Mouse (Mus musculus): ENCODE data around the gene Taldo1. TPM values are rescaled to one million over a fixed set of nuclear protein-coding genes. Genes with fewer than 3 reads are reported as not detected.
A peak's percentile ranks its signal among the peaks of the same experiment; 100 is the strongest.
"Not testable (repeated sequence)": the region's sequence is repeated elsewhere in the genome, so short reads cannot be mapped to it uniquely, and the experiment has no call there.

The Taldo1 gene
- polyA plus RNA-seq, 1 experiment from 2014 or later, result 342 TPM

- Histone ChIP-seq H3K27ac (replicated peaks) (no peak overlapping the region), H3K4me1 (peaks cover 75% of the 10 kb centered on the region), H3K4me3 (no peak overlapping the region), H3K9me3 (replicated peaks) (no peaks in the 10 kb centered on the region), H3K36me3 (peaks cover 52% of the 10 kb centered on the region), H3K27me3 (ENCODE audit: low read depth, poor library complexity, severe bottlenecking) (no peaks in the 10 kb centered on the region)
- no peak for DNase-seq (ENCODE audit: low spot score)
- WGBS, result 94% methylated on average over 10 of the region's 10 CpGs
These were observed 47.2 kb downstream of the Taldo1 start for GRCm38 (mm10) chr7:141439140-141439679.

DNA sequence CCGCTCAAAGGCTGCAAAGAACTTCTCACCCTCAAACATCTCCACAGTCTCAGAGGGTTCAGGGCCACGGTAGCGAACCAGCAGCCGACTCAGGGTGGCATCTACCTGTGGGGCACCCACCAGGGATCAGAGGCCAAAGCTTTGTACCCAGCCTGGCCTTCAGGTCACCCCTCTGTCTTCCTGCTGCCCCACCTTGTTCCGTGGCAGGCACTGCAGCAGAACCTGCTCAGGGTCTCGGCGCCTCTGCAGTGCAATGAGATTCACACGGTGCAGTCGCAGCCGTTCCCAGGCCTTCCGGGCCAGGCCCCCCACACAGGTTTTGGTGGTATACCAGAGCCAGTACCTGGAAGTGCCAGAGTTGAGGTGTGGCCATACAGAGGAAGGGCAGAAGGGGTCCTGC is 47.8 kb downstream of the Taldo1 start:
- no peak overlapping the region for H3K4me3 ChIP-seq
- H3K27me3 ChIP-seq (ENCODE audit: low read depth, poor library complexity, severe bottlenecking), result no peaks in the 10 kb centered on the region
- H3K9me3 ChIP-seq (replicated peaks), result no peaks in the 10 kb centered on the region
- no peak overlapping the region for H3K27ac ChIP-seq (replicated peaks)
- peaks cover 75% of the 10 kb centered on the region for H3K4me1 ChIP-seq
- no peak for DNase-seq (ENCODE audit: low spot score)
- 96% methylated on average over 11 of the region's 11 CpGs for WGBS
- H3K36me3 ChIP-seq, result peaks cover 52% of the 10 kb centered on the region

DNA sequence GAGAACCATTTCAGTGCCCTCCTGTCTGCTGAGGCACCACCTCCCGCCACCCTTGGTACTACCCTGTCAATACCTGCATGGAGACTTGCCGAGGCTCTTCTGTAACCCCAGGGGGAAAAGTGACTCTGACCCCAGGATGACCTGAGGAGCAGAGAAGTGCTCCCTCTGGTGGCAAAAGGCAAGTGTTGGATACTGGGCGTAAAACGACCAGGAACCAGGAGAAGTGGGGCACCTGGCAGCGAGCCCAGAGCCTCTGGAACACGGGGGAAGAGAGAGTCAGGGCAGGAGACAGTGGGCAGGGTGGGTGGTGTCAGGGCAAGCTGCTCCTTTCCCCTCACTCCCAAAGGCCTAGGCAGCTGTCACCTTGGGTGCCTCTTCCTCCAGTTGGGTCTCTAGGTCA is 48.6 kb downstream of the Taldo1 start:
- H3K27me3 ChIP-seq (ENCODE audit: low read depth, poor library complexity, severe bottlenecking), result no peaks in the 10 kb centered on the region
- peak; percentile 40 for DNase-seq (ENCODE audit: low spot score)
- H3K36me3 ChIP-seq, result peaks cover 52% of the 10 kb centered on the region
- 51% methylated on average over 6 of the region's 6 CpGs for WGBS
- H3K4me1 ChIP-seq, result peaks cover 68% of the 10 kb centered on the region
- no peak overlapping the region for H3K27ac ChIP-seq (replicated peaks)
- no peaks in the 10 kb centered on the region for H3K9me3 ChIP-seq (replicated peaks)
- no peak overlapping the region for H3K4me3 ChIP-seq

DNA sequence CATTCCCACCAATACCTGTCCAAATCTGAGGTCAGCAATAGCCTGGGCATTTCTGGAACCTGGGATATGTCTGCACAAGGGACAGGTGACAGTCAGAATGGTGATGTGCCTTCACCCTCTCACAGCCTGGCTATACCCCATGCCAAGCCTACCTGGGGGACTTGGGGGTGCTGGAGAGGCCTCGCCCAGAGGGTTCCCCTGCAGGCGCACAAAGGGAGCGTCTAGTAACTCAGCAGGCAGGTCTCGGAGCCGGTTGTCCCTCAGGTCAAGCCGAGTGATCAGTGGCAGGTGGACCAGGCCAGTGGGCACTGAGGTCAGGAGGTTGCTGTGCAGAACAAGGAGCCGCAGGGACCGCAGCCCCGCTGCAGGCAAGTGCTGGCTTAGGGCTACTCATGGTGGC is 49.5 kb downstream of the Taldo1 start:
- H3K27me3 ChIP-seq (ENCODE audit: low read depth, poor library complexity, severe bottlenecking), result no peaks in the 10 kb centered on the region
- no peak overlapping the region; the same call in 1 of the 2 replicates for H3K27ac ChIP-seq (replicated peaks)
- H3K4me1 ChIP-seq, result peaks cover 60% of the 10 kb centered on the region
- H3K36me3 ChIP-seq, result peaks cover 52% of the 10 kb centered on the region
- WGBS, result 92% methylated on average over 9 of the region's 9 CpGs
- no peaks in the 10 kb centered on the region for H3K9me3 ChIP-seq (replicated peaks)
- no peak for DNase-seq (ENCODE audit: low spot score)
- H3K4me3 ChIP-seq, result peak overlapping the region; percentile 58; the same call in 1 of the 2 replicates

DNA sequence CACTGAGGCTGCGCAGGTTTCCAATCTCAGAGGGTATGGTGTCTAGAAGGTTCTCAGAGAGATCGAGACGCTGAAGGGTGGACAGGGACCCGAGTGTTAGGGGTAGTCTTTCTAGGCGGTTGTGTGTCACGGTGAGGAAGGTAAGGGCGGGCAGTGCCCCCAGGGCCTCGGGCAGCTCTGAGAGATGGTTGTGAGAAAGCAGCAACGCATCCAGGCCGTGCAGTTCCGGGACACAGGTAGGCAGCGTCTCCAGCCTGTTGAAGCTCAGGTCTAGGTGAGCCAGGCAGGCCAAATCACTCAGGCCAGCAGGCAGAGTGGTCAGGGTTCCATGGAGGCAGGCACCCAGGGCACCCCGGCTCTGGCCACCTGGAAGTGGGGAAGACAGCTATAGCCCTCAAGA is 50.2 kb downstream of the Taldo1 start:
- Histone ChIP-seq H3K4me1 (peaks cover 57% of the 10 kb centered on the region), H3K9me3 (replicated peaks) (no peaks in the 10 kb centered on the region), H3K36me3 (peaks cover 52% of the 10 kb centered on the region), H3K27me3 (ENCODE audit: low read depth, poor library complexity, severe bottlenecking) (no peaks in the 10 kb centered on the region), H3K27ac (replicated peaks) (peak overlapping the region; percentile 85), H3K4me3 (peak overlapping the region; percentile 58)
- 96% methylated on average over 13 of the region's 13 CpGs for WGBS
- no peak for DNase-seq (ENCODE audit: low spot score)

GRCm38 (mm10) chr7:141443081-141443821 is 51.3 kb downstream of the Taldo1 start:
- 29% methylated on average over 12 of the region's 12 CpGs for WGBS
- peaks cover 44% of the 10 kb centered on the region for H3K36me3 ChIP-seq
- DNase-seq (ENCODE audit: low spot score), result peak; percentile 60
- H3K27ac ChIP-seq (replicated peaks), result peak overlapping the region; percentile 85
- no peaks in the 10 kb centered on the region for H3K9me3 ChIP-seq (replicated peaks)
- peak overlapping the region; percentile 58 for H3K4me3 ChIP-seq
- H3K27me3 ChIP-seq (ENCODE audit: low read depth, poor library complexity, severe bottlenecking), result no peaks in the 10 kb centered on the region
- peaks cover 54% of the 10 kb centered on the region for H3K4me1 ChIP-seq

GRCm38 (mm10) chr7:141443828-141444237 is 51.8 kb downstream of the Taldo1 start, which contains the start of gene Pidd1:
TSS of gene Pidd1 (minus strand) at chr7:141444025.
- Histone ChIP-seq H3K4me3 (peak within 1 kb of the TSS; percentile 58), H3K27me3 (ENCODE audit: low read depth, poor library complexity, severe bottlenecking) (no peaks in the 10 kb centered on the region), H3K36me3 (peaks cover 44% of the 10 kb centered on the region), H3K9me3 (replicated peaks) (no peaks in the 10 kb centered on the region), H3K4me1 (peaks cover 59% of the 10 kb centered on the region), H3K27ac (replicated peaks) (peak within 1 kb of the TSS; percentile 85)
- peak; percentile 79 for DNase-seq (ENCODE audit: low spot score)
- WGBS, result under 1% methylated on average over 25 of the region's 25 CpGs

DNA sequence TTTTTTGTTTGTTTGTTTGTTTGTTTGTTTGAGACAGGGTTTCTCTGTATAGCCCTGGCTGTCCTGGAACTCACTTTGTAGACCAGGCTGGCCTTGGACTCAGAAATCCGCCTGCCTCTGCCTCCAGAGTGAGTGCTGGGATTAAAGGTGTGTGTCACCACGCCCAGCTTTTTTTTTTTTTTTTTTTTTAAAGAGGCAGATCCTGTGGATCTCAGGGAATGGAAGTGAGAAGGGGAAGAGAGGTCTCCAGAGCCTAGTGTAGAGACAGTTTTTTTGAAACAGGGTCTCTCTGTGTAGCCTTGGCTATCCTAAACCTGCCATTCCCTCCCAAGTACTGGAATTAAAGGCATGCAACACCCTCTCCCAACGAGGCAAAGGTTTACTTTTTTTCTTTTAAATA is 54.4 kb downstream of the Taldo1 start:
- 85% methylated on average over 3 of the region's 3 CpGs for WGBS
- not testable (repeated sequence) for H3K9me3 ChIP-seq (replicated peaks); H3K27me3 ChIP-seq (ENCODE audit: low read depth, poor library complexity, severe bottlenecking); DNase-seq (ENCODE audit: low spot score); H3K27ac ChIP-seq (replicated peaks)
- Histone ChIP-seq H3K36me3 (peaks cover 44% of the 10 kb centered on the region), H3K4me1 (peaks cover 58% of the 10 kb centered on the region), H3K4me3 (peak overlapping the region; percentile 83; the same call in 1 of the 2 replicates)

DNA sequence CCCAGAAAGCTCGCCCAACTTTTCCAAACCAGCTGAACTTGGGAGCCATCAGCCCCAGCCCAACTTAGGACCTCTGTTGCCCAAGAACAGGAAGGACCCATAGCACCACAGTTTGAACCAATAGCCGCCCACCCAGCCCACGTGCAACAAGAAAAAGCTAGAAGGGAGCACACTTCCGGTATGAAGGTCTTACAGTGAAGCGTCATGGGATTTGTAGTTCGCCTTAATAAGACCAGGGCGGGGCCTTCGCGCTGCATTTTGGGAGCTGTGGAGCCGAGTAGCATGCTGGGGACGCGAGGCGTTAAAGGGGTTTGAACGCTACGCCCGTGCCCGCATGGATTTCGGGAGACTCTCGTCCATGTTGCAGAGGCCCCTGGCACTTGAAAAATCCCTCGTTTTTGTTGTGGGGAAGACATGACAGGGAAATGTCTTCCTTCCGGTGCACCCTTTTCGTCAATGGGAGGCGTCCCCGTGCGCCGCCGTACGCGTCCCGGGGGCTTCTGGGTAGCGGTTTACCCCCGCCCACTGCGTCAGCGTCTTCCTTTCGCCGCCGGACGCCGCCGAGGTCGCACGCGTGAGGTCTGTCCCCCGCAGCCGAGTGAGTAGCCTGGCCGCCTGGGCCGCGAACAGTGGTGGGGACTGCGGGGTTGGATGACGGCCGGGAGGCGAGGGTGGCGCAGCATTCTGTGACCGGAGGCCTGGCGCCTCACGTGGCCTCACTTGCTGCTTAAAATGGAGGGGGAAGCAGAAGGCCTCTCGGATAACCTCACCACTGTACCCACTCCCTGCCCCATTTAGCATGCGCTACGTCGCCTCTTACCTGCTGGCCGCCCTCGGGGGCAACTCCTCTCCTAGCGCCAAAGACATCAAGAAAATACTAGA is 55.4 kb downstream of the Taldo1 start, which contains the start of gene Rplp2:
Gene Rplp2, plus strand, starts transcription at position 261 of the 882 bp plus-strand sequence.
- H3K4me3 ChIP-seq, result peak within 1 kb of the TSS; percentile 83
- under 1% methylated on average over 63 of the region's 63 CpGs for WGBS
- peak; percentile 95 for DNase-seq (ENCODE audit: low spot score)
- peaks cover 48% of the 10 kb centered on the region for H3K4me1 ChIP-seq
- no peaks in the 10 kb centered on the region for H3K27me3 ChIP-seq (ENCODE audit: low read depth, poor library complexity, severe bottlenecking)
- H3K27ac ChIP-seq (replicated peaks), result peak within 1 kb of the TSS; percentile 94
- H3K36me3 ChIP-seq, result peaks cover 44% of the 10 kb centered on the region
- H3K9me3 ChIP-seq (replicated peaks), result no peaks in the 10 kb centered on the region

- Histone ChIP-seq H3K27ac (replicated peaks) (no peak overlapping the region), H3K27me3 (ENCODE audit: low read depth, poor library complexity, severe bottlenecking) (peaks cover 9% of the 10 kb centered on the region), H3K36me3 (peaks cover 43% of the 10 kb centered on the region), H3K9me3 (replicated peaks) (no peaks in the 10 kb centered on the region), H3K4me3 (no peak overlapping the region), H3K4me1 (peaks cover 45% of the 10 kb centered on the region)
- no peak for DNase-seq (ENCODE audit: low spot score)
These were observed 59.9 kb downstream of the Taldo1 start for GRCm38 (mm10) chr7:141451928-141452327.

Measured in midbrain, embryonic 10.5 days (tissue).